Mouse (Mus musculus): ENCODE measurements at regions not wholly inside any gene's neighbourhood (a gene's known extent, or its start where the extent isn't known, plus 50 kb on each side); places are given as distances from the start of the nearest gene placed in this dataset.

- no peak for DNase-seq (ENCODE audit: low spot score in 2 of 2)
Observed at GRCm38 (mm10) chr9:74342176-74342575, 232.0 kb downstream of the Wdr72 start.

GRCm38 (mm10) chr9:74345027-74345426, 234.9 kb downstream of the Wdr72 start:
- no peak for DNase-seq (ENCODE audit: low spot score in 2 of 2)

- DNase-seq (ENCODE audit: low spot score in 2 of 2): no peak
Observed at GRCm38 (mm10) chr9:74348776-74349175, 238.6 kb downstream of the Wdr72 start.

GRCm38 (mm10) chr9:74365930-74366438, 255.8 kb downstream of the Wdr72 start:
- DNase-seq (ENCODE audit: low spot score in 2 of 2): no peak

- no peak for DNase-seq (ENCODE audit: low spot score in 2 of 2)
Observed at GRCm38 (mm10) chr9:74376191-74376590, 266.0 kb downstream of the Wdr72 start.

- no peak for DNase-seq (ENCODE audit: low spot score in 2 of 2)
Observed at GRCm38 (mm10) chr9:74377204-74377603, 267.0 kb downstream of the Wdr72 start.

- no peak for DNase-seq (ENCODE audit: low spot score in 2 of 2)
Observed at GRCm38 (mm10) chr9:74384206-74384896, 274.2 kb downstream of the Wdr72 start.

GRCm38 (mm10) chr9:74425594-74425993, 315.4 kb downstream of the Wdr72 start:
- DNase-seq (ENCODE audit: low spot score in 2 of 2): no peak

- no peak for DNase-seq (ENCODE audit: low spot score in 2 of 2)
Observed at GRCm38 (mm10) chr9:74449981-74450380, 339.8 kb downstream of the Wdr72 start.

- no peak for DNase-seq (ENCODE audit: low spot score in 2 of 2)
Observed at GRCm38 (mm10) chr9:74461084-74461483, 350.9 kb downstream of the Wdr72 start.

- no peak for DNase-seq (ENCODE audit: low spot score in 2 of 2)
Observed at GRCm38 (mm10) chr9:74476830-74477229, 366.7 kb downstream of the Wdr72 start.

GRCm38 (mm10) chr9:74479273-74479672, 369.1 kb downstream of the Wdr72 start:
- no peak for DNase-seq (ENCODE audit: low spot score in 2 of 2)

- DNase-seq (ENCODE audit: low spot score in 2 of 2): no peak
Observed at GRCm38 (mm10) chr9:74513887-74514286, 347.8 kb upstream of the Onecut1 start.

- DNase-seq (ENCODE audit: low spot score in 2 of 2): no peak
Observed at GRCm38 (mm10) chr9:74528550-74528949, 333.2 kb upstream of the Onecut1 start.

- DNase-seq (ENCODE audit: low spot score in 2 of 2): peak; percentile 64 to 74
Observed at GRCm38 (mm10) chr9:74530317-74530716, 331.4 kb upstream of the Onecut1 start.

GRCm38 (mm10) chr9:74530748-74531147, 331.0 kb upstream of the Onecut1 start:
- DNase-seq (ENCODE audit: low spot score in 2 of 2): no peak

- DNase-seq (ENCODE audit: low spot score in 2 of 2): no peak
Observed at GRCm38 (mm10) chr9:74531986-74532385, 329.7 kb upstream of the Onecut1 start.

GRCm38 (mm10) chr9:74534976-74535375, 326.7 kb upstream of the Onecut1 start:
- no peak for DNase-seq (ENCODE audit: low spot score in 2 of 2)

- no peak for DNase-seq (ENCODE audit: low spot score in 2 of 2)
Observed at GRCm38 (mm10) chr9:74556116-74556515, 305.6 kb upstream of the Onecut1 start.

GRCm38 (mm10) chr9:74592757-74593156, 269.0 kb upstream of the Onecut1 start:
- DNase-seq (ENCODE audit: low spot score in 2 of 2): no peak

GRCm38 (mm10) chr9:74593970-74594369, 267.8 kb upstream of the Onecut1 start:
- DNase-seq (ENCODE audit: low spot score in 2 of 2): no peak

GRCm38 (mm10) chr9:74604415-74604814, 257.3 kb upstream of the Onecut1 start:
- no peak for DNase-seq (ENCODE audit: low spot score in 2 of 2)

- DNase-seq (ENCODE audit: low spot score in 2 of 2): no peak
Observed at GRCm38 (mm10) chr9:74621957-74622356, 239.8 kb upstream of the Onecut1 start.

- no peak for DNase-seq (ENCODE audit: low spot score in 2 of 2)
Observed at GRCm38 (mm10) chr9:74645394-74645793, 216.3 kb upstream of the Onecut1 start.
